Mouse (Mus musculus) monocyte, adult 2 months (primary cell): ENCODE data around the gene Foxp4.
A peak's percentile ranks its signal among the peaks of the same experiment; 100 is the strongest.

Experiments used
- DNase-seq, 2 experiments: peaks; one replicate each; pipeline ENCODE4 v3.0.0; 2022; ENCODE audit warnings: low spot score in 2 of 2, low read depth in 1 of 2

Gene Foxp4

GRCm38 (mm10) chr17:47936591-47936990 lies 12.1 kb upstream of the Foxp4 start:
- DNase-seq: no peak

GRCm38 (mm10) chr17:47929431-47929830 lies 5.0 kb upstream of the Foxp4 start:
- no peak for DNase-seq

- DNase-seq: no peak
Observed at GRCm38 (mm10) chr17:47925988-47926387, 1.5 kb upstream of the Foxp4 start.

DNA sequence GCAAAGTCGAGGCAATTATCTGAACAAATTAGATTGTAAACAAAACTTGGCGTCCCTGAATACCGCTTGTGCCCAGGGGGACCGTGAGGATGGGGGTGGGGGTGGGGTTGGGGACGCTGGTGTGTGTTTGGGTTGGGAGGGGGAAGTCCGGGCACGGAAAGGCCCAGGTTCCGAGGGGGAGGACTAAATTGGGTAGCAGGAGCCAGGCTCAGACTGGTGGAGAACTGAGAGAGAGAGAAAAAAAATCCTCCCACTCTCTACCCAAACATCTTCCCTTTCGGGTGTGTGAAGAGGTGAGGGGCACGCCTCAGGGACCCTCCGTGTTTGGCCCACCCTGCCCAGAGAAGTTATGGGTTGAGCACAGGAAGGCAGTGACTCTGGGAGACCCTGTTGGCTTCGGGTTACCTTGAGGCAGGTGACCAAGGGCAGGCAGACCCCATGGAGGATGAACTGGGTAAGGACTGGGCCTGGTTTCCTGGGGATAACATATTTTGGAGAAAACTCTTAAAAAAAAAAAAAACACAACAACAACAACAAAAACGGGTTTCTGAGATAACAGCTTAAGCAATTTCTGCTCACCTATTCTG lies 988 bp upstream of the Foxp4 start:
- no peak for DNase-seq

DNA sequence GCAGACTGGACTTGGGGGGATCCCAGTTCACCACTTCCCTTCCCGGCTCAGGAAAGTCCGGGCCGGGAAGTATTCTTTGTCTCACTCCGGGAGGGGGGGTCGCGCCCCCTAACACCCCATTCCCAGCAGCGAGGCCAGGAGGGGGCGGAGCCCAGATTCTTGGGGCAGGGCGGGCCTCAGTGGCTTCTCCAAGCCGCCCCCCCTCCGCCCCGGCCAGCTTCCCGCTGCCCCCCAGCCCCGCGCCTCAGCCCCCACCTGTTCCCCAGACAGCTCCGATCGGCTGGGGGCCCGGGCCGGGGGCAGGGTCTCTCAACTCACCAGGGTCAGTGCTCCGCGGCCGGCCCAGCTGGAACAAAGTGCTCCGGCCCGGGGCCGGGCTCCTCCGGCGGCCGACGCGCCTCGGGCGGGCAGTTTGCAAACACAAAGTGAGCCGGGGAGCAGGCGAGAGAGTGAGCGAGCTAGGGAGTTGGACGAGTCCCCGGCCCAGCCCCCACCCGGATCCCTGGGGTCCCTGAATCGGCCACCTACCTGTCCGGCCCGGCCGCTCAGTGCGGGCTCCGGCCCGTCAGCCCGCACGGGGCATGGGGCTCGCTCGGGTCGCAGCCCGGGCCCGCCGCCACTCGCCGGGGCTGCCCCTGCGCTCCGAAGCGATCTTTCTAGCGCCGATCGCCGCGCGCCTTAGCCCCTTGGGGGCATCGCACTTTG lies 615 bp downstream of the Foxp4 start:
- no peak for DNase-seq

DNA sequence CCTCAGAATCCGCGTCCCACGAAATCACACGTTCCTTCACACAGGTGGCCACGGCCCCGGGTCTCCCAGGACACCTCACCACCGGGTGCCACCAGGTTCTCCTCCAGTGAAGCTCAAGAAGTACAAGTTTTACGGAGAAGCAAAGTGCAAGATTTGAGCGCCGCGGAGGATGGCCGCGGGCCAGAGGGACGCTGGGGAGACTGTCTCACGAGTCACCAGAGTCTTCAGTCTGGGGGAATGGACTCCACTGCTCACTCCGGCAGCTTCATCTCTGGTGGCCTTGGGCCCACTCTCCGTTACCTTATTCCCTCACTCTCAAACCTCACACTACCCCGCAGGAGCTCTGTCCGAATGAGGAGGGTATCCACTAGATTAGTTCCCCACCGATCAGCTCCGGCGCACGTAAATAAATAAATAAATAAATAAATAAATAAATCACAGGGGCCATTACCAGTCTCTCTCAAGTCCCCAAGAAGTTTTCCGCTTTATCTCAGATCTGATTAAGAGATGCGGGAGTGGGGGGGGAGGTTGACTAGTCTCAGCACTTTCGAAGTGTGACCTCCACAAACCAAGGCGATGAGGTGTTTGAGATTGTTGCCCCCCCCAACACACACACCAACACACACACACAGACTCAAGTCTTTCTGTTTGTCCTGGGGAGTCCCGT lies 1.3 kb downstream of the Foxp4 start:
- no peak for DNase-seq

DNA sequence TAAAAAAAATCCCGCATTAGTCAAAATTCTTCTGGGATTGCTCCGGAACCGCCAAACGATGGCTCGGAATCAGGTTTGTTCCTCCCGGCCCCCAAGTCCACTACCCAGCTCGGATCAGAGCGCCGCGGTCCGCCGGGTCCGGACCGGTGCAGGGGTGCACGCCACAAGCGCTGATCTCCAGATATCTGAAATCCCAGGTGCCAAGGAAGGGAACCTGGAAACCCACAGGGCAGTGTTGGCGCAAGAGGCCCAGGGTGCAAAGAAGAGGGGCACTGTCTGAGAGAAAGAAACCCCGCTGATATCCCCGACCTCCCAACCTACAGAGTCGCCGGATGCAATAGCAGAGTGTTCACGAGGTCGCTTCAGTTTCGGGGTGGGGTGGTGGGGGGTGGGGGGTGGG lies 1.9 kb downstream of the Foxp4 start:
- no peak for DNase-seq

DNA sequence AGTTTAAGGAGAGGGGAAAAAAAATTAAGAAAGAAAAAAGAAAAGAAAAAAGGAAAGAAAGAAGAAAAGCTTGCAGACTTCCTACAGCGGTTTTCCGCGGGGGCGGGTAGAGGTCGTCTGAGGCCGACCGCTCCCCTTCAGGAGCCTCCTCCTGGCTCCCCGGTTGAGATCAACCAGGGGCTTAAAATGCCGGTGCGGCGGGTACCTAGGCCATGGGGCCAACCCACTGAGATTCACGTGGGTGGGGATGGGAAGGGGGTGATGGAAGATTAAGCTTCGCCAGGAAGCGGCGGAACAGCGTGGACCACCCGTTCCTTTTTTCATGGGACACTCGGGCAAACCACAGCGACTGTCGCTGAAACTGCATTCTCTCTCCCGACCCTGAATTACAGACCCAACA lies 2.3 kb downstream of the Foxp4 start:
- no peak for DNase-seq

DNA sequence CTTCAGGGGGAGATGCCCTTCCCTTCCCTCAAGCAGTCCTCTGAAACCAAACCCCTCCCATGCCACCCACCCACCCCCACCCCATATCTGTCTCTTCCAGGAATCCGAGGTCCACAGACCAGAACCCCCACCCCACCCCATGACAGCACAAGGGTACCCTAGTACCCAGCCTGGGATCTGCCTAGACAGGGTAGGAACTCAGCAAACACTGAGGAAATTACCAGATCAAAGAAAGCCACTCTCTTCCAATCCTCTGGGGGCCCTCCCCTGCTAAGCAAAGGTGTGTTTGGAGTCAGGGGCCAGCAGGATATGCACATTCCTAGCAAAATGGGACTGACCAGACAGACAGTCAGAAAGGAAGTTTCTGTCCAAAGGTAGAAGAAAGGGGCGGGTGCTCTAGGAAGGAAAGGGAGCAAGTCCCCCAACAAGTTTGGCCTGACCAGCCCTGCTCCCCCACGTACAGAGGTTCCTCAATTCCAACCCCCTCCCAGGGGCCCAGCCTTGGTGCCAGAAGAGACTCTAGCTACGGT lies 3.2 kb downstream of the Foxp4 start:
- DNase-seq: no peak

GRCm38 (mm10) chr17:47919826-47920225 lies 4.6 kb downstream of the Foxp4 start:
- no peak for DNase-seq

DNA sequence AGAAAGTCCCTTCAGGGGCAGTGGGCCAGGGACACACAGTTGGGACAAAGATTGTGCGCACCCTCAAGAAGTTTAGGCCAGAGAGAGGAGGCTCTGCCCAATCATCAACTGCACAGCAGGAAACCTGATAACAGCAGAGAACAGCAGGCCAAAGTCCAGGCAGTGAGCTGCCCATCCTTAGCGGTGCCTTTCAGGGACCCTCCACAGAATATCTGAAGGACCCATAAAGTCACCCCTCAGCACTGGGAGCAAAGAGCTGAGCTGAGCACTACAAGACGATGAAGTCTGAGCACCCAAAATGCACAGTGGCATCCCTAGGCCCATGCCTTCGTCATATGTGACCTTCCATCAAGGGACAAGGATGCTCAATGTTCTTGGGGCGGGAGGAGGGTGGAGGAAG lies 6.5 kb downstream of the Foxp4 start:
- DNase-seq: no peak

DNA sequence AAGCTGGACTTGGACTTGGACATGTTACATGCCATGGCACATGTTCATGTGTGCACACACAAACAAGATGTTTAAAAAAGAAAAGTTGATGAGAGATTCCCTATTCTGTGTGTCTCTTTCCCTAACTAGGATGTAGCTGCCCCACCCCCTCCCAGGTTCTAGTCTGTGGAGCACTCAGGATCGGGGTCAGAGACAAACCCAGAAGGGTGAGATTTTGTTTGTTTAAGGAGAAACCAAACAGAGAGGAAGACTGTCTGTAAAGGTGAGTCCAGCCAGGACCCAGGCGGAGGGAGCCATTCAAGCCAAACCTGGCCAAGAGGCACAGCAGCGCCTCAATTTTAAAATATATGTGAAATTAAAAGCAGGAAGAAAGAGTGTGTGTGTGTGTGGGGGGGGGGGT lies 7.2 kb downstream of the Foxp4 start:
- DNase-seq: no peak

DNA sequence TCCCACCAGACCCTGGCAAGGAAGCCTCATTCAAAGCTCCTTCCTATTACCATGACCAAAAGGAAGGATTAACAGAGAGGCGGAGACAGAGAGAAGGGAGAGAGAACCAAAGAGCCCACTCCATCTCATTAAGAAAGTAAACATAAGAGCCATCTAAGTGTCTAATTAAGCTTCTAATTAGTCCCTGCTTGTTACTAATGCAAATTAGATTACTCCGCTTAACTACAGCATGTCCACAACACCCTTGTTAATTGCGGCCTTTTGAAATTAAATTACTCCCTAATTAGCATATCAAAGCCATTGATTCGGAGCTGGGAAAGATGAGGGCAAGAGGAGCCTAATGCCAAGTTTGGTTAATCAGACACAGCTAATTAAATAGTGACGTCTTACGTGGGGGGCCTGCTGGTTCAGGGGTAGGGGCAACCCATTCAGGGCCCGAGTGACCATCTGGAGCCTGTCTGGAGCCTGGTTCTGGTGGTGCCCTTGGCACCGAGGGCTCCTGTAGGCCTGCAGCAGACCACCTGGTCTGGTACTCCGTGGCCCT lies 9.7 kb downstream of the Foxp4 start:
- DNase-seq: no peak

- DNase-seq: peak in 1 of 2 experiments; percentile 50
Observed at GRCm38 (mm10) chr17:47909091-47910001, 15.1 kb downstream of the Foxp4 start.

DNA sequence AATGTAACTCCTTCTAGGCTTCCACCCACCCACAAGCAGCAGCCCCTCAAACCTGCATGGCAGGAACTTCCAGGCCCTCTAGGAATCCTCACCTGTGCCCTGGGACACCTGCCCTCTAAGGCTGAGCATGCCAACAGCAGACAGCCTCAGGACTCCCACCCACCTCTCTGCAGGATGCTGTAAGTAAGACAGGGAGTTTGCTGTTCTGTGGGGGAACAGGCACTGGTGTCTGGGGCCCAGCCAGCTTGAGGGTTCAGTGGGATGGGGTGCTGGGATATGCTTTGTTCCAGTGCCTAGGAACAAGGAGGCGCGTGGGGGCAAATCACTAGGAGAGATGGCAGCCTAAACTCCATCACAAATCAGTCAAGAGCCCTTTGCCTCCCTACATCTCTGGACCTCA lies 16.4 kb downstream of the Foxp4 start:
- DNase-seq: no peak

GRCm38 (mm10) chr17:47907366-47907920 lies 17.0 kb downstream of the Foxp4 start:
- no peak for DNase-seq

GRCm38 (mm10) chr17:47903846-47904680 lies 20.4 kb downstream of the Foxp4 start:
- DNase-seq: no peak

GRCm38 (mm10) chr17:47901782-47902181 lies 22.7 kb downstream of the Foxp4 start:
- DNase-seq: no peak

DNA sequence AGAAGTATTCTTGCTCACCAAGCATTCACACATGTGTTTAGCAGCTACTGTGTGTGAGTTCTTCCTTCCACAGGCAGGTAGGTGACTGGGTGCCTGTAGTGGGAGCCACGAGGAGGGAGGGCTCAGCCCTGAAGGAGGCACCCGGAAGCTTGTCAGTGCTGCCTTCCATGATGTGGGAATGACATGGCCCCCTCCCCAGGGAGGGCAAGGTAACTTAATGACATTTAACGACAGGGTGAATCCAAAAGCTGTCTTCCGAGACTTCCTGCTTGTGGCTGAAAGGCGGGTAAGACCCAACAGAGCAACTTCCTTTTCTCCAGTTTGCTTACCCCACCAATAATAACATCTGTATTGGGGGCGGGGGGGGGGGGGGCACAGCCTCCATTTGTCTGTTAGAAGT lies 23.7 kb downstream of the Foxp4 start:
- no peak for DNase-seq

GRCm38 (mm10) chr17:47899156-47899555 lies 25.3 kb downstream of the Foxp4 start:
- no peak for DNase-seq
